Mouse (Mus musculus) adrenal gland, adult (tissue): ENCODE measurements at regions not wholly inside any gene's neighbourhood (a gene's known extent, or its start where the extent isn't known, plus 50 kb on each side); places are given as distances from the start of the nearest gene placed in this dataset.
"Not testable (repeated sequence)": the region's sequence is repeated elsewhere in the genome, so short reads cannot be mapped to it uniquely, and the experiment has no call there.

Source experiments
- DNase-seq, 2 experiments: peaks; one replicate each; pipeline ENCODE4 v3.0.0; 2022 to 2023; ENCODE audit warnings: low spot score in 1 of 2; ENCODE audit not compliant: inconsistent age in 2 of 2

DNA sequence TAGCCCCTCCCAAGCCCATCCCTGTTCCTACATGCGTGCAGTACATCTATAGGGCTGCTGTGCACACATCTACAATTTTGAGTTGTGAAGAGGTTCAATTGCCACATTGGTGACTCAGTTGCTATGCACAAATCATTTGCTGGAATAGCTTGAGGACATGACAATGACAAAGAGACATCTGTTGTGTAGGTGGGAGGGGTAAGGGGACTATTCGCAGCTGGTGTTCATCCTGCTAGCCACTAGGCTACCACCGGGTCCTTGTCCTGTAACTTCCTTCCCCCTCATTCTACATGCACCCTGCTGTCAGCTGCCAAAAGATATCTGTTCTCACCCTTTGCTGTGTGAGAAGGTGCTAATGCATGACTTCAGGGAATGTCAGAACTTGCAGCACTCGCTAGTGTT is 1117.7 kb upstream of the Arrdc3 start:
- peak in 1 of 2 experiments; percentile 19 for DNase-seq

DNA sequence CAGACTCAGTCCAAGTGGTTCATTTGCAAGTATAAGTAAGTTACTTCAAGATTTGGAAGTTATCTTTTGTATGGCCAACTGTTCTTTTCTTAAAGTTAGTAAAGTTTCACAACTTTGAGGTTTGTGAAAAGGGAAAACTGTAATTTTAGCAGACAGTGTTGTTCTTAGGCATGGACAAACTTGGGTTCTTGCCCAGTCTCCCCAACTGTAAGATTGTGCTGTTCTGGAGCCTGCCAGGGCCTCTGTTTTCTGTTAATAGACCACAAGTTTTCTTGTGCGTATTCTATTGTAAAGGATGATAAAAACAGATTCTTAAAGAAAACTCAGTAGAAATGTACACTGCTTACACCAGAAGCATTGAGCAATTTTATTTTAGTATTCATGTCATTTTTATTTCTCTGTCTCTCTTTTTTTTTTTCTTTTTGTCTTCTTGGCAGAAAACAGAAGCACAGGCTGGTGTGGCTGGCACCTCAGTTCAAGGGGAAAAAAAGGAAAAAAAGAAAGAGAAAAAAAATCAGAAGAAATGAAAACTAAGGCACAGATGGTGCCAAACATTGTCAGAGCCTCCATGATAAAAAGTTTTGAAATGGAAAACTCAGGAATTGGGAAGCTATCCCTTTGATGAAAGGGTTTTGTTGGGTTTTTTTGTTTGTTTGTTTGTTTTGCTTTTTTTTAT is 1098.1 kb upstream of the Arrdc3 start:
- no peak for DNase-seq

- no peak for DNase-seq
Measured at GRCm38 (mm10) chr13:79801591-79801990, 1081.6 kb upstream of the Arrdc3 start.

- DNase-seq, result no peak
Measured at GRCm38 (mm10) chr13:79835592-79835991, 1047.6 kb upstream of the Arrdc3 start.

DNA sequence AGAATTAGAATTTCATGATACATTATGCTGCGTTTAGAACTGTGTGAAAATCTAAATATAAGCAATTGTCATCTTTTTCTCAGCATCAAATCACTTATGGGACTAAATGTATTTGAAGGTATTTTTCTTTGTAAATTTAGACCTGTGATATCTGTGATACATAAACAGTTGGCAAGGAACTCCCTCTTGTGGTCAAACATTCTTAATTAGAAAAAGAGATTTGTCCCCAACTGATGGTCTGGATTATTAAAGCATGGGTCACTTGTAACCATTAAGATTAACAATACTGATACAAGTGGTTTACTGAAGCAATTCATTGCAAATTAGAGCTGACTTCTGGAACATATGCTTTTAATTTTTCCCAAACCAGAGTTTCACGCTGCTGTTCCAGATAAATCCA is 1038.4 kb upstream of the Arrdc3 start:
- no peak for DNase-seq

DNA sequence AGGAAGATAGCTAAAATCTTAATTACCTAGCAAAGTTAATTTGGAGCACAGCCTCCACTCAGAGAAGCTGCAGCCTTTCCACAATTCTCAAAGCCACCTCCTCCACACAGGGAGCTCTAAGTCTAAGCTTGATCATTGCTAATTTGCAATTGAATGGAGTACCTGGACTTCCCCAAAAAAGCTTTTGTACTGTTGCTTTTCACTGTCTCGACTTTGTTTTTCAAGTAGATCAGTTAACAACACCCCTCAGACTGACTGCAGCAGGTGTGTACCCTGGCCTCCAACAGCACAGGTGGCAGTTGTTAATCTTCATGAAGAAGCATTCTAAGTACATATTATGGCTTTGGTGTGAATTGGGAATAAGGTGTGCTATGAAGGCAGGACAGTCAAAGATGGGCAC is 1015.7 kb upstream of the Arrdc3 start:
- DNase-seq, result not testable (repeated sequence)

DNA sequence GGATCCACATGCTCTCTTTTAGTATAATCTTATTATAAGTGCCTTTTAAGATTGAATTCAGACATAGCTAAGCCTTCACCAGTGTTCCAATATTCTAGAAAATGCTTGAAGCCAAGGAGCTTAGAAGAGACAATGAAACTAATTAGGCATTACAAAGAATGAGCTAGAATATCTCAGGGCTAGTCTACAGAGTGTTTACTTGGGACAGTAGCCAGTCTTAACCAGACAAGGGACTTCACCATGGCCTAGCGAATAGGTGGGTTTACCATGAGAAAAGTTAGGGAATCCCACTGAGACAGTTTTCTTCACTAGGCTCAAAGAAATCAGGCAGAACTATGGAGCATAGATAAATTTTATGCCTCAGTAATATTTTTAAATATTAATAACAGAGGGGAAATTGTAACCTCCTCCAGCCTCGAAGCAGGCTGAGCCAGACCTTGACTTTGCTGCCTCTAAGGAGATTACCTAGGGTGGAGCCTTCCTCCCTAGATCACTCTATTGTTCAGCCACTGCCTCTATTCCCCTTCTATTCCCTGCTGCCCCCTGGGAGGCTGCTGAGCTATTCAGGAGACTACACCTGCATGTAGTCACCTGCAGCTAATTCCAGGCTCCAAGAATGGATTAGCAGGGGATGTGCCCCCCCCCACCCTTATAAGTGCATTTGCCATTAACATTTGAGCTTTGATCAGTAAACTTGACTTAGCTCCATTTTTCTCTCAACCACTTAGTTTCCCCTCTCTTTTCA is 1014.5 kb upstream of the Arrdc3 start:
- no peak for DNase-seq

DNA sequence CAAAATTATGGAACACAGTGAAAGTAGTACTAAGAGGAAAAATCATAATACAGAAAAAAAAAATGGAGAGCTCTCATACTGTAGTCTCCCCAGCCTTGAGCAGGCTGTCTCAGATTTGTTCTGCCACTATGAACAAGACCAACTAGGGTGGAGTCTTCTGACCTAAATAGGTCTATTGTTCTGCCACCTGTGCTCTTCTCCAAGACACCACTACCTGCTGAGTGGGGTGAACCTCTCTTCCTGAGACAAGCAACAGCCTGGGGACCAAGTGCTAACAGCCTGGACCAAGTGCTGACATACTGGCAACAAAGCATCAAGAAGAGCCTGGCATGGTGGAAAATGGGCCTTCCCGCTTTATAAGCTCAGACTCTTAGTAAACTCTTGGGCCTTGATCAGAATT is 1003.0 kb upstream of the Arrdc3 start:
- no peak for DNase-seq

- DNase-seq, result no peak
Measured at GRCm38 (mm10) chr13:79885959-79886358, 997.2 kb upstream of the Arrdc3 start.

GRCm38 (mm10) chr13:79886361-79886760 is 996.8 kb upstream of the Arrdc3 start:
- no peak for DNase-seq
